Mouse (Mus musculus) granulocyte monocyte progenitor cell, adult 5-6 weeks (primary cell): Measurements from ENCODE around the gene Trpm8. TPM values are rescaled to one million over a fixed set of nuclear protein-coding genes. Genes with fewer than 3 reads are reported as not detected.

ENCODE experiments used
- ATAC-seq: replicated peaks from 2 replicates; pipeline ENCODE4 v1.8.0; 2016; ENCODE audit warnings: mild to moderate bottlenecking, moderate TSS enrichment, inconsistent platforms; ENCODE audit not compliant: poor library complexity, severe bottlenecking
- total RNA-seq, 2 experiments: library from RNA; stranded (forward) in 1 of 2; stranded (reverse) in 1 of 2; fragments of 200-712, 200-1000 nt in 1 of 2; fragments of >200 nt in 1 of 2; fragmentation: Nextera tagmentation in 1 of 2; gene quantifications; 2 replicates each; pipeline ENCODE4 v1.2.3; 2014 to 2017

Trpm8 gene
- total RNA-seq, 2 experiments from 2014 or later = not detected

DNA sequence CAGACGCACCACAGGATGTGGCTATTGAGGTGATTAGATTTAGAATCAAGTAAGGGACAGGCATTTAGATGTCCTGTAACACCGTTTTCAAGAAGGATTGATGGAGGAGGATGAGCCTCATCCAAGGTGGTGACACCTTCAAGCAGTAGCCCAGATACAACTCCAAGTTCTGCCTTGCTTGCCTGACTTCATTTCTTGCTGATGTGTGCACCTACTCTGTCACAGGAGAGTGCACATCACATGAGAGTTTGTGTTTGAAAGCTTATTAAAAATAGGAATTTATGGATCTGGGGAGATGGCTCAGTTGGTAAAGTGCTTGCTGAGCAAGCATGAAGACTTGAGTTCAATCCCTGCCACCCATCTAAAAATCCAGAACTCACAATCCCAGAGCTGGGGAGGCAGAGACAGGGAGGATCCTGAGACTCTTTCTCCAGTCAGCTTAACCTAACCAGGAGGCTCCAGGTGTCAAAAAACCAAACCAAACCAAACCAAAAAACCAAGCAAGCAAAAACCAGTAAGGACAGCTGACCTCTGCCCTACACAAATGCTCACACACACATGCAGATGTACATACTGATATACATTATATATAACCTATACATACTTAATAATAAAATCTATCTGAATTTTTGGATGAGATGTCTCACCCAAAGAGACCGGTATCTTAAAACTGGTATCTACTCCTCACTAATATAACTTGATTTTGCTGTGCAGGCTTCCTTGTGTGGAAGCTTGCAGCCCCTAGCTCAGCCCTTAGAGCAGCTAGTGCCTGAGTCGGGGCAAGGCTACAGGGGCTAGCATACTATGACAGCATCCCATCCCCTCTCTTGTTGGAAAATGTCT, 21.4 kb downstream of the Trpm8 start:
- no peak for ATAC-seq

DNA sequence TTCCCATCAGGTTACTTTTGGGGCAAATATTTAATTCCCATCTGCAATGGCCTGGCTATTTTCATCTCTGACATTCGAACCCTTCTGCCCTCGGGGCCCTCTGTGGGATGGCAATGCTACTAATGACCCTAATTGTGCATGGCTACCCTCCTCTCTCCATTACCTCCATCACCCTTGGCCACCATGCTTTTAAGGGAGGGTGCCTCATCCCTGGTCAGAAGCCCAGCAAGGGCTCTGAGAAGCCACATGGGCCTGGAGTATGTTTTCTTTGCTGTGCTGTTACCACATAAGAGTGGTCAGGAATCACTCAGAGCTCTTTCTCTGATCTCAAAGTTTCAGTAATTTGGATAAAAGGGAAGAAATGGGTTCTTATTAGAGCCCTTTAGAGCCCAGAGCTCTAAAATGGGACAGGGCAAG, 22.1 kb downstream of the Trpm8 start:
- ATAC-seq = no peak

DNA sequence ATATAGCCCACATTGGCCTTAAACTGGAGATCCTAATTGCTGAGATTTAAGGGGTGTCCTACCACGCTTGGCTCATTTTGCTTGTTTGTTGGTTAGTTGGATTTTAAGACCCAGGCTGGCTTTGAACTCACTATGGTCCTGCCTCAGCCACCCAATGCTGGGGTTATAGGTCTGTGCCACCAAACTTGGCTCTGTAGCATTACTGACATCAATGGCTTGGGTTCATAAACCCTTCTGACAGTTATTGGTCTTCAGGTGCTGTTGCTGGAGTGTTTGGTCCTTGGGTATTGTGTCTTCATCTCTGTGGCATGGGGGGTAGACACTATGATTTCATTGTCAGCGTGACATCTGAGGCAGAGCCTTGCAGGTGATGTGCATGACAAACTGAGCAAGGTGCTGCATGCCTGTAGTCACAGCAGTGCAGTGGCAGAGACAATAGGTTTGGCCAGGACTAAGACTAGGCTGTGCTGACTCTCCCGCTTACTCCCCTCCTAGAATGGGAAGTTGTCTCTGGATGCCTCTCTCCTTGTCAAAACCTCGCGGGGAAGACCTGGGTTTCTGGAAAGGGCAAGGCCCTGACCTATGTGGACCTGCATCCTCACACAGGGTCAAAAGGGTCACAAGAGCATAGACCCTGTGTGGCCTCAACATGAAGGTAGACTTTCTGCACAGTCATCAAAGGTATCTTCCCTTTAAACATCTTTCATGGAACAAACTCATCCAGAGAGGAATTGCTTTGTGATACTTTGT, 23.0 kb downstream of the Trpm8 start:
- ATAC-seq = no peak

DNA sequence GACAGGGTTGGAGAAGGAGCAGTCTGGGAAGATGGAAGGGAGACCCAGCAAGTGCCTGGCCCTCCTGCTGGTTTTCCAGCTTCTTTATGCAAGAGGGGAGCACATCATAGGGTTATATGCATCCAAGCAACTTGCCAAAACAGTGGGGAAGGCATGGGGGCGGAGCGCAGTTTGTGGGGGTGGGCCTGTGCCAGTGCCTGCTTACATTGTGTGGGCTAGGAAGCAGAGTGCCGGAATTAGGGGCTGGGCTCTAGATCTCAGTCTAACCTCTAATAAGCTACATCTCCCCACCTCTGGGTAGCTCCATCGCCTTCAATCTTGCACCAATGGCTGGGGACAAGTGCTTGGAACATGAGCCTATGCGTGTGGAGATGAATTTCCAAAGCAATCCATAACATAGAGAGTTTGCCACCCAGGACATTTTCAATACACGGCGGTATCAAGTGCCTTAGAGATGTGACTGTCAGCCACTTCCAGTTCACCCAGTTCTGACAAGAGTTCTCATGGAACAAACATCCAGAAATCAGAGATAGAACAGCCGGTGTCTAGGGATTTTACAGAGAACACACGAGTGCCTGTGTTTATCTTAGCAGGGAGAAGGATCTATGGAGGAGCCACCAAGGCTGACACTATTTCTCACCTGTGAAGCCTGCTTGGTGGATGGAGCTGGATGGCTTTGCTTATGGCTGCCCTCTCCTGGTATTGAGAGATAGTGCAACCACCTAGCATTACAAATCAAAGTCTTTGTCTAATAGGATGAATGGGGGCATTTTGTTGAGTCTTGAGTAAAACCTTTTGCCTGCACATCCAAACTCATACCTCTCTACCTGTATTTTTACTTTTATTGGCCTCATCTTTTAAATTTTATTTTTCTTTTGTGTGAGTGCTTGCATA, 23.9 kb downstream of the Trpm8 start:
- peak; percentile 26; the same call in 1 of the 2 replicates for ATAC-seq

DNA sequence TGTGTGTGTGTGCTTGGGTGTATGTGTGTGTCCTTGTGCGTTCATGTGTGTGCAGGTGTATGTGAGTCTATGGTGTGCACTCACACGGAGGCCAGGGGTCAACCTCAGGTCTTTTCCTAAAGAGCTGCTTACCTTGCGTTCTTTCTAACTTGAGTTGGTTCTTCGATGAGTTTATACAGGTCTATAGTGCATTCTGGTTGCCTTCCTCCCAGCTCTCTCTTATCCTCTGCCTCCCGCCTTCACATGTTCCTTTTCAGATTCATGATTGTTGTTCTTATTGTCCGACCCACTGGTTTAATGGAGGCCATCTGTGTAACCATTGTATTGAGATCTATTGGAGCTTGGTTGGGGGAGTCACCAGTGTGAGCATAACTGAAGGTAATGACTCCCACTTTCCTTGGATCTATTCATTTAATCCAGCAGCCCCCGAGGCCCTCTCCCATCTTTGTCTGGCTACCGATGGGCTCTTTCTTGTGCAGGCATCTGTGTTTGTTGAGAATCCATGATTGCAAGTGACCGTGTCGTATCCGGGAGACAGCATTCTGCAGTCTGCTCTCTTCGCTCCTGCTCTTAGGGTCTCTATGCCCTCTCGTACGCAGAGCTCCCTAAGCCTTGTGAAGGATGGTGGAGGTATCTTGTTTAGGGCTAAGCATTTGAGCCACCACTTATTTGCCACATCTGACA, 24.7 kb downstream of the Trpm8 start:
- no peak for ATAC-seq

DNA sequence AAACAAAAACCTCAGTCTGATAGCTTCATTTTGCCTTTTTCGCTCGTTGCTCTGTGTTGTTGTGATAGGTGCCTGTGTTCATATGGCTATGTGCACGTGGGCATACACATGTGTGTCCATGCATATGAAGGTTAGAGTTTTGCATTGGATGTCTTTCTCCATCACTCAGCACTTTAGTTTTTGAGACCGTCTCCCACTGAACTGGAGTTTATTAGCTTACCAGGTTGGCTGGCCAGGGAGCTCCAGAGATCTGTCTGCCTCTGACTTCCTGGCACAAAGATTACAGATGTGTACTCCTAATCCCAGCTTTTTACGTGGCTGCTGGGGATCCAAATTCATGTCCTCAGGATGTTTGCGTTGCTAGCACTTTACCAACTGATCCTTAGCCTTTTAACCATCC, 26.3 kb downstream of the Trpm8 start:
- ATAC-seq = no peak

DNA sequence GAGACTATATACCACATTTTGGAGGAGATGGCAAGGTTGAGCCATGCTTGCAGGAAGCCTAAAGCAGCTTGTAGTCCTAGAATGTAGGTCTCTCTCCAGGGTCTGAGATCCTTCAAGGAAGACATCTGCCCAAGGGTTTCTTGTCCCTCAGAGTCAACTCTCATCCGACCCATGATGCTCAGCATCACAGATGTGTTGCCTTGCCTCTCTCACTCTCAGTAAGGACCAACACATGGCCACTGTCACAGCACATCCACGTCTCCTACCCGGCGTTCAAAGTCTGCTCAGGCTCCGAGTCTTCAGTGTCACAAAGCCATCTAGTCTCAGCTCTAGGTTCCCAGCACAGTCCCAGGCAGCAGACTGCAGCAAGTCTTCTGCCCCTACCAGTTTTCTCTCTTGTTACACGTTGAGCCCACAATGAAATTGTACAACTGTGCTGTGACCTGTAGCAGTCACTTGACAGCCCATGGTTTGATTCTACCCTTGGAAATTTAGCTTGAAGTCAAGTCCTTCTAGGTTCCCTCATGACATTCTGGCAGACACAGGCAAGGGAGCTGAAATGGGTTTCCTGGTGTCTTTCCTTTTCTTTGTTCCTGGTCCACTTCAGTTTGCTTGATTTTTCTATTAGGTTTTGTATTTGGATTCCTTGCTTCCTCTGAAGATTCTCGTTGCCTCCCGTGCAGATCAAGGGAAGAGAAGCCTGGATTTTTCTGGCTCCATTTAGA, 27.0 kb downstream of the Trpm8 start:
- no peak for ATAC-seq

DNA sequence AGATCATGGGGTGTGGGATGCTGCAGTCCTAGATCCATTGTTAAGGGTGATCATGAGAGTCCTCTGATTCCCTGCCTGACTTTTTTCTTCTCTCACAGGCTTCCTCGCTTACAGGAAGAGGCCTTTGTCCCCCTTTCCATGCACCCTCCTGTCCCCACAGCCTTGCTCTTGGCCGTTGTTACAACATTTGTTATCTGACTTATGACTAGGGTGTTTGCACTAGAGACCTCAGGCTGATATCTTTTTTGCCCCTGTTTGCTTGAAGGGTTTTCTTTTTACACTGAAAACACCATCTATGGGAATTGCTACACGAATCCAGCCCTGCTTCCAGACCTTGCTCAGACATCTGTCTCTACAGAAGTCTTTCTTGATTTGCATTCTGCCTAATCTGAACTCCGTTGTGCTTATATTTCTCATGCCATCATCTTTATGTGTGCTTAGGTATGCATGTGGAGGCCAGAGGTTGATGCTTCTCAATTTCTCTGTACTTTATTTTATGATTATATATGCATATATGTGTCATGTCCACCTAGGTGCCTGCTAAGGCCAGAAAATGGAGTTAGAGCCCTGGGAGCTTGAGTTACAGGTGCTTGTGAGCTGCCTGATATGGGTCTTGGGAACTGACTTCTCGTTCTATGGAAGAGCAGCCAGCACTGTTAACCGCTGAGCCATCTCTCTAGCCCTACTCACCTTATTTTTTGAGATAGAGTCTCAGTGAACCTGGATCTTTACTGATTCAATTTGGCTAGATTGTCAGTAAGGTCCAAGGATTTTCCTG, 27.7 kb downstream of the Trpm8 start:
- no peak for ATAC-seq

DNA sequence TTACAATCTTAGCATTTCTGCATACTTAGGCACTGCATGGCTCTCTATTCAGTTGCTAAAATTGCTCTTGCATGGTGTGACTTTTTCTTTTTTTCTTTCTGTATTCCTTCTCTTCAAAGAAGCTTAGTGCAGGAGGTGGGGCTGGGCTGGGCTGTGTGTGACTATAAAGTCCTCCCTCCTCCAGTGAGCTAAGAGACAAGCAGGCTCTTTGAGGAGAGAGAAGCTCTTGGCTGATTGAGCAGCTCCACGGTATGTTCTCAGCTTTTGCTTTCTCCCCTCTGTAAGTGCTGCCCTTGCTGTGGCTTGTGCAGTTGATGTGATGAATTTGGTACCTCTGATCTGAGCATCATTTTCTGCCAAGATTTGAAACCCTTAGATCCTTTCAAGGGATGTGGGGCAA, 29.1 kb downstream of the Trpm8 start:
- no peak for ATAC-seq

DNA sequence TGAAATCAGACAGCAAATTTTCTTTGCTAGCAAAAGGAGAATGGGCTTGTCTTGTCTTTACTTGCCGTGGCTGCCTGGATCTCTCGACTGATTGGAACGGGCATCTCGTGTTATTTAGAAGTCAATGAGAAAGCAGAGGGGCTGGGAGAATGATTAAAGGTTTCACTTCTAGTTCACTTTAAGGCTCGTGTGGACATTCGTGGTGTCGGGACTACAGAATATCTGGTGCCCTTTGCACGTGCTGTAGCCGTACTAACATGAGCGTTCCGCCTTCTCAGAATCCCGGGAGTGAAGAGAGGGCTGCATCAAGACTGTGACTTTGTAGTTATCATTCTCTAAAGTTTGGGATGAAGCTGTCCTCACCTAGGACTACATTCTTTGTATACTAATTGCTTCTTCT, 29.7 kb downstream of the Trpm8 start:
- no peak for ATAC-seq

DNA sequence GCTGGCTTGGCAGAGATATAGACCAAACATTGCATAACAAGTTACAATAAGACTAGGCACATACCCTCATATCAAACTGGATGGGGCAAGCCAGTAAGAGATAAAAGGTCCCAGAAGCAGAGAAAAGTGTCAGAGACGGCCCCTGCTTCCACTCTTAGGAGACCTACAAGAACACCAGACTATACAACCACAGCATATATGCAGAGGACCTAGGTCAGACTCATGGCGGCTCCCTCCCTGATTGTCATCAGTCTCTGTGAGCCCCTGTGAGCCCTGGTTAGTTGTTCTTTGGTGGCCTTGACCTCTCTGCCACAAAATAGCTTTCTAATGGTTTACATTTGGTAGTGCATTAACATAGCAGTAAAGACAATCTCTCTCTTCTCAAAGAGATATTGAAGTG, 31.6 kb downstream of the Trpm8 start:
- no peak for ATAC-seq

DNA sequence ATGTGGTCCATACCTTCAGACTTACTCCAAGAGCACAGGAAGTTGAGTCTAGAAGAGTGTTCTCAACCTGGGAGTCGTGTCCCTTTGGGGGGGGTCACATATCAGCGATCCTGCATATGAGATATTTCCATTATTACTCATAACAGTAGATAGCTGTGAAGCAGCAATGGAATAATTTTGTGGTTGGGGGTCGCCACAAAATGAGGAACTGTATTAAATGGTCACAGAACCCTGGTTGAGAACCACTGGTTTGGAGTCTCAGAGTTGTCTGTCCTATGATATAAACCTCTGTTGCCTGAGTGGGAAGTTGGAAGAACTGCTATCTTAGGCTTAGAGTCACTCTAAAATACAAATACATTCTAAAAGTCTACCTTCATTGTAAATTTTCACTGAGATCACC, 32.4 kb downstream of the Trpm8 start:
- no peak; the same call in 1 of the 2 replicates for ATAC-seq

DNA sequence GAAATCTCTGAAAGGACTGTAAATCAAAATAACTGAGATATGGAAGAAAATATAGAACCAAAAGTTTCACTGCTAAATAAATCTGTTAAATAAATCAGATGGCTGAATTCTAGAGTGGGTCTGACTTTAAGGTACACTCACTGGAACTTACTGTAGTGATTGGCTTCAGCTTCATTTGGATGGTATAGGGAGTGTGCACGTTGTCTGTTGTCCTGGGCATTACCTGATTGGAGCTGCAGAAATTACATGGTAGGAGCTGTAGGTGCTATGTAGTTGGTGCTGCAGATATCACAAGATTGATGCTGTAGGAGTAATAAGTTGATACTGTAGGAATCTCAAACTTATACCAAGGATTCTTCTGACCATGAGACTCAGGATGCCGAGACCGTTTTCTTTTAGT, 32.9 kb downstream of the Trpm8 start:
- ATAC-seq = 0 out of 2 replicates have a peak, but pooled peaks have one; percentile 6

DNA sequence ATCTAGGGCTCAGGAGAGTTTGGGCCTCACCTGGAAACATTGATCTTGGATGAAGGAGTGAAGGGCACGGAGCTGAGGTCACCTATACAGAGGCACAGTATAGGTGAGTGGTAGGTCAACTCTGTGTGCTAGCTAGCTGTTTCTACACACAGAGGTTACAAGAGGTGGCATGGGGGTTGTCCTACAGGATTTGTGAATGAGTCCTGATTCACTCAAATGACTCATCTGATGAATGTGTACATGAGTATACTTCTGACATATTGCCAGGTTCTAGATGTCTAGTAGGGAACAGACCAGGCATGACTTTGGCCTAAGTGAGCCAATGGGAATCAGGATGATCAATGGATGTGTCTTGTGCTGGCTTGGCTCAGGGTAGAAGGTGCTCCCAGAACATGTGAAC, 39.8 kb downstream of the Trpm8 start:
- ATAC-seq = no peak

DNA sequence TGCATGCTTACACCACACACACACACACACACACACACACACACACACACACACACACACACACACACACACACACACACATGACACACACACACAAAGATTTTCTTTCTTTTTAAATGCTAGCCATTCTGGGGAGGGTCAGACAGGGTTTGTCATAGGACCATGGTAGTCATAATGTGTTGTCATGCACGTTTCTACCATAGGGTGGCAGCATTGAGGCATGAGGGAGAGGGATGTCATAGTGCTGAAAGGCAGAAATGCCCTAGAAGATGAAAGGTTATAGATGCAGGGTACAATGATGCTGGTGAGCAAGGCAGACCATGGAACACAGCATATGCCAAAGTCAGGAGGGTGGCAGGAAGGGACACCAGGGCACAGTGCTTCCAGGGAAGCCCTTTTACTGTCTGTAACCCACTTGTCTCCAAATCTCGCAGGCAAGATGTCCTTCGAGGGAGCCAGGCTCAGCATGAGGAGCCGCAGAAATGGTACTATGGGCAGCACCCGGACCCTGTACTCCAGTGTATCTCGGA, 41.1 kb downstream of the Trpm8 start:
- peak; percentile 80 for ATAC-seq

DNA sequence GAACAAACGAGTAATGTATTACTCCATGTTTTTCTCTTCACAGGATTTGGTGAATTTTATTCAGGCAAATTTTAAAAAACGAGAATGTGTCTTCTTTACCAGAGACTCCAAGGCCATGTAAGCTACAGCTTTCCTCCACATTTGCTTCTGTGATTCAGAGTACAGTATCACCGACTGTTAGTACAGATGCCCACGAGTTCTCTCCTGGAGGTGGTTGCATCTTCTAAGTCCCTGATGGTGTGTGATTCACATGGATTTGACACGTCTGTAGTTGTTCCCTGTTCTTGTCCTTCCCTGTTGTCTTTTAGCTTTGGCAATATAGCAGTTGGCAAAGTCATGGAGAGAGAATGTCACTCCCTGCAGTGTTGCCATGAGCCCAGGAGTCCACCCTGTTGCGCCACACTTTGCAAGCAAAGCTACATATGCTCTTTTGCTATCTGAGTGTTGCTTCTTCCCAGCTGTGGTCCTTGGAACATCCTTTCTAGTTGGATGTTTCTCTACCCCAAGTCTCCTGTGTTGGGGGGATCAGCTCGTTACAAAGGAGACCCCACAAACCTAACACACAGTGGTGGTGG, 43.4 kb downstream of the Trpm8 start:
- no peak for ATAC-seq

DNA sequence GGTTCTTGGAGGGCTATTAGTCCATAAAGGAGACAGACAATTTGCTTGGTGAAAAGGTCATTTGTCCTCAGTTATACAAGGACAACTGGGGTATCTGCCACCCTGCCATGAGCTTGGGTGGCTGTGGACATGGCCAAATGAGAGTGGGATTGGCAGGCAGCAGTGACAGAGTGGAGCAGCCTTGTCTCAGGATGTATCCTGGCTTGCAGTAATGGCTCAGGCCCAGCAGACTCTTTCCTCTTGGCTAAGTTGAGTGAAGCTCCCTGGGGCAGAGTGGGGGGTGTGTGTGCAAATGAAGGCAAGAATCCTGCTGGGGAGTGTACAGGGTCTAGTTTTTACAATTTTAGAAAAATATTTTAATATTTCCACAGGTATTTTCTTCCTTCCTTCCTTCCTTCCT, 44.7 kb downstream of the Trpm8 start:
- ATAC-seq = no peak

DNA sequence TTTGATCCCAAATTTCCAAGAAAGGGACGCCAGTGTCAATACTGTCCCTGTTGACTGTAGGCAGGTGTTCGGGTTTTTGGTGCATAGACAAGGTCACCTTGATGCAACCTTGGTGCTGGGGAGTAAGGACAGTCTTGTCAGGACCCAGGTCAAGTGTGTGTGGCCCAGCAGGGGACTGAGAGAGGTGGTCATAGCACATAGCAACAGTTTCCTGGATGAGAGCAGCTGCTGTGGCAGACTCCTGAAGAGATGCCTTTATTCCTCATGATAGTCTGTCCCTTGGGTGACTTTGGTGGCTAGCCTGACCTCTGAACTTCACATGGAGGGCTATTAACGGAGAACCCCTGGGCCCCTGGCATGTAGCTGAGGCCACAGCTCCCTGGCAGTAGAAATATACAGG, 45.6 kb downstream of the Trpm8 start:
- no peak for ATAC-seq
